Mouse (Mus musculus) lung, postnatal 25 days (tissue): Measurements from ENCODE around the gene Hephl1.
A peak's percentile ranks its signal among the peaks of the same experiment; 100 is the strongest.

ENCODE experiments used
- DNase-seq: peaks from one replicate; pipeline ENCODE4 v3.0.0; 2022; ENCODE audit warnings: low spot score

Gene Hephl1

GRCm38 (mm10) chr9:15017791-15018755 is 93.8 kb downstream of the Hephl1 start:
- no peak for DNase-seq

DNA sequence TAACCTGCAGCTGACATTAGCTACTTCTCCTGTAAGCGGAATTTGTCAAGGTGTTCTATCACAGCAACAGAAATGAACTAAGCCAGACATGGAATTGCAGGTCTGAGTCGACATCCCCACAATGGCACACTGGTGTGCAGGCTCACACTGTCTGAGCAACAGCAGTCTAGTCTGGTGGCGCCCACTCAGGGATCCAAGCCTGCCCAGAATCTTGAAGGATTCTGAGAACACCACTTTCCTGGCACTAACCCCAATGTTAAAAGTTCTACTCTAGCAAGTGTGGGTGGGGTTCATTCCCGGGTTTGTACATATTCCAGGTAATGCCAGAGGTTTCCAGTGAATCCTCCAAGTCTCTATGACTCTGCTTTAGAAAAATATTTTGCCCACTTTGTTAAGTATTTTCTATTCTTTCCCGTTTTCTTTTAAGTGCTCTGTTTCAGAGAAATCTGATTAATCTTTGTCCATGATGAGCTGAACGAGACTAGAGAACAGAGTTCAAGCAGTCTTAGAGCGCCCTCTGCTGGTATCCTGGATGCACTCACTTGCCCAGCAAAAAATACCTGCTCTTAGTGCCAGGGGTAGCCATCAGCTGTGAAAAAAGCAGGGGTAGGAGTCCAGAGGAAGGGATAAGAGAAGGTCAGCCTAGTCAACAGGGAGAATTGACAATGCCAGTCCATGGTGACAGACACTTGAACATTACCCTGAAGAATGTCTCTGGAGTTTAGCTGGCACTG is 96.5 kb downstream of the Hephl1 start:
- peak; percentile 76 for DNase-seq

- DNase-seq, result no peak
These were observed 104.3 kb downstream of the Hephl1 start for GRCm38 (mm10) chr9:15007566-15007965.

DNA sequence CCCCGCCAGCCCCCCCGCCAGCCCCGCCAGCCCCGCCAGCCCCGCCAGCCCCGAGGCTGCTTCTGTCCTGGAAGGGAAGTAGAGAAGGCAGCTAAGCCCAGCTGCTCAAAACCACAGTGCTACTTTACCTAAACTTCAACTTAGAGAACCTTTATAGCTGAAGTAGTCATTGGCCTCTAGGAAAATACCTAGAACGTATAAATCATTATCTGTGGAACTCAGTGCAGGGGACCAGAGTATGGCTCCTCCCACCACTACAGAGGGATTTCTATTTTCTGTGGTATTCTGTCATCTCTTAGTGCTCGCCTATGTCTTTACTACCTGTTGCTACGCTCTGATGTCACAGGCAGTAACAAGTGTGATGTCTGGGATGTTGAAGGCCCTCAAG is 107.6 kb downstream of the Hephl1 start:
- no peak for DNase-seq

- no peak for DNase-seq
These were observed 108.1 kb downstream of the Hephl1 start for GRCm38 (mm10) chr9:15003676-15004297.

GRCm38 (mm10) chr9:15002995-15003613 is 108.8 kb downstream of the Hephl1 start:
- DNase-seq, result no peak
